Comparison of ENCODE assay signal across 9 mouse cellular contexts in genomic region chr1:131427140-131427821, GRCm38 (mm10).
DNase-seq lines count a peak whose midpoint lies in the region; ATAC-seq lines count a peak whose summit lies in the region.
"Had no signal": no experiment of that assay in that cellular context is flagged by ENCODE, and none has a peak within 500 bp of the region (broad histone marks: within the 10 kb centered on the region; RNA-seq: fewer than 3 reads in every experiment).

No protein-coding gene starts in this region.

- no peak overlapping the region for H3K9ac ChIP-seq in hindbrain, embryonic 12.5 days
- H3K9ac ChIP-seq in hindbrain, embryonic 14.5 days: no peak overlapping the region

- peak; percentile 20 for DNase-seq in hindbrain, embryonic 10.5 days (ENCODE audit: low spot score)
- DNase-seq in brain, adult 2 months (ENCODE audit: low read depth, low spot score): peak; percentile 46
- no peak for DNase-seq in hindbrain, embryonic 14.5 days (ENCODE audit: low spot score)
- DNase-seq in frontal cortex, postnatal 36 days (ENCODE audit: low spot score in 2 of 2): no peak
- no peak for DNase-seq in frontal cortex, postnatal 14 days (ENCODE audit: low spot score in 2 of 2)

- 19% methylated on average over 5 of the region's 5 CpGs for WGBS in hindbrain, embryonic 10.5 days
- 28% methylated on average over 5 of the region's 5 CpGs for WGBS in hindbrain, embryonic 12.5 days
- 30% methylated on average over 5 of the region's 5 CpGs for WGBS in hindbrain, embryonic 14.5 days

- H3K4me2 ChIP-seq in hindbrain, embryonic 12.5 days (replicated peaks): no peak overlapping the region
- H3K4me2 ChIP-seq in hindbrain, embryonic 14.5 days (replicated peaks): no peak overlapping the region

- H3K4me3 ChIP-seq in hindbrain, embryonic 10.5 days: no peak overlapping the region
- H3K4me3 ChIP-seq in hindbrain, embryonic 12.5 days: no peak overlapping the region
- H3K4me3 ChIP-seq in hindbrain, embryonic 14.5 days (replicated peaks; ENCODE audit: low read length): no peak overlapping the region

- no peak for ATAC-seq in hindbrain, embryonic 12.5 days (ENCODE audit: low FRiP score)
- ATAC-seq in hindbrain, embryonic 14.5 days (ENCODE audit: low FRiP score): no peak
- peak; percentile 30; the same call in 1 of the 2 replicates for ATAC-seq in megakaryocyte, adult 5-6 weeks (ENCODE audit: poor library complexity, severe bottlenecking)
- ATAC-seq in frontal cortex, adult (ENCODE audit: low TSS enrichment): no peak

- no peaks in the 10 kb centered on the region for H3K9me3 ChIP-seq in hindbrain, embryonic 10.5 days
- H3K9me3 ChIP-seq in hindbrain, embryonic 12.5 days (replicated peaks): no peaks in the 10 kb centered on the region
- no peaks in the 10 kb centered on the region for H3K9me3 ChIP-seq in hindbrain, embryonic 14.5 days (ENCODE audit: control insufficient read depth, low read length)

- H3K27me3 ChIP-seq in hindbrain, embryonic 10.5 days (ENCODE audit: insufficient read depth, poor library complexity, severe bottlenecking): no peaks in the 10 kb centered on the region
- no peaks in the 10 kb centered on the region for H3K27me3 ChIP-seq in hindbrain, embryonic 12.5 days
- no peaks in the 10 kb centered on the region for H3K27me3 ChIP-seq in hindbrain, embryonic 14.5 days (ENCODE audit: control insufficient read depth, insufficient read depth, low read length)

- H3K36me3 ChIP-seq in hindbrain, embryonic 10.5 days: no peaks in the 10 kb centered on the region
- no peaks in the 10 kb centered on the region for H3K36me3 ChIP-seq in hindbrain, embryonic 12.5 days
- no peaks in the 10 kb centered on the region for H3K36me3 ChIP-seq in hindbrain, embryonic 14.5 days (replicated peaks; ENCODE audit: control insufficient read depth, insufficient read depth)

- H3K4me1 ChIP-seq in hindbrain, embryonic 10.5 days (replicated peaks): peaks cover 39% of the 10 kb centered on the region
- H3K4me1 ChIP-seq in hindbrain, embryonic 12.5 days: peaks cover 23% of the 10 kb centered on the region
- H3K4me1 ChIP-seq in hindbrain, embryonic 14.5 days (replicated peaks; ENCODE audit: control insufficient read depth, insufficient read depth, low read length): peaks cover 26% of the 10 kb centered on the region

- H3K27ac ChIP-seq in hindbrain, embryonic 10.5 days: no peak overlapping the region
- no peak overlapping the region for H3K27ac ChIP-seq in hindbrain, embryonic 12.5 days
- peak overlapping the region; percentile 9; the same call in 1 of the 2 replicates for H3K27ac ChIP-seq in hindbrain, embryonic 14.5 days
- H3K27ac ChIP-seq: macrophage had no signal

Comparison
In these comparisons a context has a peak if more than half of its experiments do, and no peak if none do; other contexts are left out.
1. DNase-seq: peak in hindbrain, embryonic 10.5 days (single experiment) and brain, adult 2 months (single experiment); none in hindbrain, embryonic 14.5 days (single experiment), frontal cortex, postnatal 36 days (0 of 2) and frontal cortex, postnatal 14 days (0 of 2).